Mouse (Mus musculus): ENCODE data around the gene Gchfr. TPM values are rescaled to one million over a fixed set of nuclear protein-coding genes. Genes with fewer than 3 reads are reported as not detected.

Gchfr gene
- polyA plus RNA-seq, 2 experiments, result 35.4 to 80.3 TPM

- Histone ChIP-seq H3K9ac (replicated peaks) (no peak overlapping the region), H3K9me3 (ENCODE audit: control insufficient read depth, low read length) (no peaks in the 10 kb centered on the region), H3K4me1 (replicated peaks; ENCODE audit: control insufficient read depth in 2 of 2, insufficient read depth in 2 of 2, low read length in 1 of 2) (no peaks in the 10 kb centered on the region), H3K36me3 (replicated peaks; ENCODE audit: control insufficient read depth, insufficient read depth, low read depth) (peaks cover 94% of the 10 kb centered on the region), H3K4me3 (ENCODE audit: insufficient read depth in 1 of 2, low read depth in 2 of 2, low read length in 2 of 2) (no peak overlapping the region), H3K4me2 (ENCODE audit: low read depth) (no peak overlapping the region), H3K27me3 (ENCODE audit: control insufficient read depth, insufficient read depth, low read length) (no peaks in the 10 kb centered on the region), H3K27ac (no peak overlapping the region)
- no peak for ATAC-seq (ENCODE audit: insufficient read depth)
- TF ChIP-seq EP300 (IDR thresholded peaks at IDR 0.05; ENCODE audit: low read depth) (no peak), CTCF (IDR thresholded peaks at IDR 0.05; ENCODE audit: low read depth) (no peak)
- 89% methylated on average over 22 of the region's 22 CpGs for WGBS (ENCODE audit: insufficient replicate concordance)
- DNase-seq (ENCODE audit: low read depth in 3 of 3, low spot score in 3 of 3), result no peak
Measured at GRCm38 (mm10) chr2:119147160-119147678, 20.4 kb upstream of the Gchfr start.

GRCm38 (mm10) chr2:119147775-119148174, 19.8 kb upstream of the Gchfr start:
- ATAC-seq (ENCODE audit: insufficient read depth), result no peak
- H3K4me3 ChIP-seq (ENCODE audit: insufficient read depth in 1 of 2, low read depth in 2 of 2, low read length in 2 of 2), result no peak overlapping the region
- no peak overlapping the region for H3K4me2 ChIP-seq (ENCODE audit: low read depth)
- 90% methylated on average over 8 of the region's 8 CpGs for WGBS (ENCODE audit: insufficient replicate concordance)
- TF ChIP-seq CTCF (IDR thresholded peaks at IDR 0.05; ENCODE audit: low read depth), result no peak
- TF ChIP-seq EP300 (IDR thresholded peaks at IDR 0.05; ENCODE audit: low read depth), result no peak
- no peaks in the 10 kb centered on the region for H3K9me3 ChIP-seq (ENCODE audit: control insufficient read depth, low read length)
- no peaks in the 10 kb centered on the region for H3K27me3 ChIP-seq (ENCODE audit: control insufficient read depth, insufficient read depth, low read length)
- H3K36me3 ChIP-seq (replicated peaks; ENCODE audit: control insufficient read depth, insufficient read depth, low read depth), result peaks cover 94% of the 10 kb centered on the region
- H3K4me1 ChIP-seq (replicated peaks; ENCODE audit: control insufficient read depth in 2 of 2, insufficient read depth in 2 of 2, low read length in 1 of 2), result no peaks in the 10 kb centered on the region; a peak in 1 of 4 replicates
- DNase-seq (ENCODE audit: low read depth in 3 of 3, low spot score in 3 of 3), result no peak
- H3K27ac ChIP-seq, result no peak overlapping the region
- H3K9ac ChIP-seq (replicated peaks), result no peak overlapping the region

- Histone ChIP-seq H3K27me3 (ENCODE audit: control insufficient read depth, insufficient read depth, low read length) (no peaks in the 10 kb centered on the region), H3K4me3 (ENCODE audit: insufficient read depth in 1 of 2, low read depth in 2 of 2, low read length in 2 of 2) (no peak overlapping the region), H3K4me1 (replicated peaks; ENCODE audit: control insufficient read depth in 2 of 2, insufficient read depth in 2 of 2, low read length in 1 of 2) (peaks cover 19 to 21% of the 10 kb centered on the region in 2 experiments), H3K9ac (replicated peaks) (no peak overlapping the region), H3K9me3 (ENCODE audit: control insufficient read depth, low read length) (no peaks in the 10 kb centered on the region), H3K36me3 (replicated peaks; ENCODE audit: control insufficient read depth, insufficient read depth, low read depth) (peaks cover 69% of the 10 kb centered on the region), H3K4me2 (ENCODE audit: low read depth) (no peak overlapping the region), H3K27ac (no peak overlapping the region)
- WGBS (ENCODE audit: insufficient replicate concordance), result 47% methylated on average over 6 of the region's 6 CpGs
- DNase-seq (ENCODE audit: low read depth in 3 of 3, low spot score in 3 of 3), result no peak
- TF ChIP-seq CTCF (IDR thresholded peaks at IDR 0.05; ENCODE audit: low read depth) (no peak), EP300 (IDR thresholded peaks at IDR 0.05; ENCODE audit: low read depth) (no peak)
- ATAC-seq (ENCODE audit: insufficient read depth), result no peak
Measured at GRCm38 (mm10) chr2:119152255-119152654, 15.3 kb upstream of the Gchfr start.

- peak; percentile 29 for ATAC-seq (ENCODE audit: insufficient read depth)
- peak overlapping the region; percentile 97 for H3K27ac ChIP-seq
- DNase-seq (ENCODE audit: low read depth in 3 of 3, low spot score in 3 of 3), result peak in 1 of 3 experiments; percentile 43
- peak overlapping the region; percentile 96 for H3K4me2 ChIP-seq (ENCODE audit: low read depth)
- H3K9ac ChIP-seq (replicated peaks), result peak overlapping the region; percentile 98
- no peaks in the 10 kb centered on the region for H3K9me3 ChIP-seq (ENCODE audit: control insufficient read depth, low read length)
- peak overlapping the region; percentile 55 to 100 for H3K4me3 ChIP-seq (ENCODE audit: insufficient read depth in 1 of 2, low read depth in 2 of 2, low read length in 2 of 2)
- 50% methylated on average over 2 of the region's 2 CpGs for WGBS (ENCODE audit: insufficient replicate concordance)
- H3K36me3 ChIP-seq (replicated peaks; ENCODE audit: control insufficient read depth, insufficient read depth, low read depth), result peaks cover 46% of the 10 kb centered on the region
- H3K27me3 ChIP-seq (ENCODE audit: control insufficient read depth, insufficient read depth, low read length), result no peaks in the 10 kb centered on the region
- TF ChIP-seq EP300 (IDR thresholded peaks at IDR 0.05; ENCODE audit: low read depth), result no peak
- no peak for TF ChIP-seq CTCF (IDR thresholded peaks at IDR 0.05; ENCODE audit: low read depth)
- H3K4me1 ChIP-seq (replicated peaks; ENCODE audit: control insufficient read depth in 2 of 2, insufficient read depth in 2 of 2, low read length in 1 of 2), result peaks cover 23 to 24% of the 10 kb centered on the region in 2 experiments
Measured at GRCm38 (mm10) chr2:119154683-119155082, 12.9 kb upstream of the Gchfr start.

- 11% methylated on average over 9 of the region's 9 CpGs for WGBS (ENCODE audit: insufficient replicate concordance)
- TF ChIP-seq CTCF (IDR thresholded peaks at IDR 0.05; ENCODE audit: low read depth) (no peak), EP300 (IDR thresholded peaks at IDR 0.05; ENCODE audit: low read depth) (peak; percentile 95)
- Histone ChIP-seq H3K4me2 (ENCODE audit: low read depth) (peak overlapping the region; percentile 96), H3K9ac (replicated peaks) (peak overlapping the region; percentile 98), H3K36me3 (replicated peaks; ENCODE audit: control insufficient read depth, insufficient read depth, low read depth) (peaks cover 39% of the 10 kb centered on the region), H3K9me3 (ENCODE audit: control insufficient read depth, low read length) (no peaks in the 10 kb centered on the region), H3K4me1 (replicated peaks; ENCODE audit: control insufficient read depth in 2 of 2, insufficient read depth in 2 of 2, low read length in 1 of 2) (peaks cover 23 to 24% of the 10 kb centered on the region in 2 experiments), H3K4me3 (ENCODE audit: insufficient read depth in 1 of 2, low read depth in 2 of 2, low read length in 2 of 2) (peak overlapping the region; percentile 76 to 100), H3K27ac (peak overlapping the region; percentile 97), H3K27me3 (ENCODE audit: control insufficient read depth, insufficient read depth, low read length) (no peaks in the 10 kb centered on the region)
- peak; percentile 86 to 90 (median 88) for DNase-seq (ENCODE audit: low read depth in 3 of 3, low spot score in 3 of 3)
- ATAC-seq (ENCODE audit: insufficient read depth), result peak; percentile 84
Measured at GRCm38 (mm10) chr2:119155388-119155787, 12.2 kb upstream of the Gchfr start.
